Mouse (Mus musculus) heart, embryonic 16.5 days (tissue): ENCODE measurements around the gene Smim24. TPM values are rescaled to one million over a fixed set of nuclear protein-coding genes. Genes with fewer than 3 reads are reported as not detected.

Source experiments
- ATAC-seq: fragments of 200-750 bp; cut with Nextera tagmentation; replicated peaks from 2 replicates; pipeline ENCODE4 v1.8.0; 2017; ENCODE audit warnings: moderate number of reproducible peaks; ENCODE audit not compliant: insufficient read depth, low FRiP score; ENCODE audit errors: extremely low read depth
- H3K27ac ChIP-seq: fragments of 300-500 bp; sonication (generic); 2 replicates; pipeline ENCODE4 v1.5.1; 2014; ENCODE audit warnings: mild to moderate bottlenecking, low read length, control low read depth, moderate library complexity
- H3K27me3 ChIP-seq: fragments of 300-500 bp; sonication (generic); 2 replicates; pipeline ENCODE4 v1.6.1; 2014; ENCODE audit warnings: low read length, mixed read lengths; ENCODE audit not compliant: control insufficient read depth, insufficient read depth
- H3K36me3 ChIP-seq: fragments of 300-500 bp; sonication (generic); 2 replicates; pipeline ENCODE4 v1.6.1; 2014; ENCODE audit not compliant: control insufficient read depth, insufficient read depth
- H3K4me1 ChIP-seq: fragments of 300-500 bp; sonication (generic); 2 replicates; pipeline ENCODE4 v1.6.1; 2014; ENCODE audit warnings: low read length, mixed read lengths; ENCODE audit not compliant: control insufficient read depth, insufficient read depth
- H3K4me2 ChIP-seq: fragments of 300-500 bp; sonication (generic); 2 replicates; pipeline ENCODE4 v1.6.1; 2014; ENCODE audit warnings: low read depth, mild to moderate bottlenecking, control low read depth, low read length
- H3K4me3 ChIP-seq: fragments of 300-500 bp; sonication (generic); 2 replicates; pipeline ENCODE4 v1.5.1; 2014; ENCODE audit warnings: mild to moderate bottlenecking, control low read depth, low read length
- H3K9ac ChIP-seq: fragments of 300-500 bp; sonication (generic); 2 replicates; pipeline ENCODE4 v1.6.1; 2014; ENCODE audit warnings: low read length, control low read depth
- H3K9me3 ChIP-seq: fragments of 300-500 bp; sonication (generic); replicated peaks from 2 replicates; pipeline ENCODE4 v1.6.1; 2016; ENCODE audit warnings: low read length; ENCODE audit not compliant: control insufficient read depth
- WGBS: fragments of 180-500 bp; shearing (Covaris S2); extraction: QIAGEN DNeasy Blood & Tissue Kit; methylation state at CpG from one replicate; pipeline ENCODE4 v1.1.7; 2014; 5-methylcytosine and 5-hydroxymethylcytosine counted together
- polyA plus RNA-seq: library from polyadenylated mRNA; unstranded; fragments of >200 nt; fragmentation: Nextera tagmentation; extraction: Ambion mirVana; gene quantifications from 2 replicates; pipeline ENCODE4 v1.2.1, GENCODE M21; 2015

Gene Smim24
- 5.0 and 9.2 TPM in 2 replicates for polyA plus RNA-seq

DNA sequence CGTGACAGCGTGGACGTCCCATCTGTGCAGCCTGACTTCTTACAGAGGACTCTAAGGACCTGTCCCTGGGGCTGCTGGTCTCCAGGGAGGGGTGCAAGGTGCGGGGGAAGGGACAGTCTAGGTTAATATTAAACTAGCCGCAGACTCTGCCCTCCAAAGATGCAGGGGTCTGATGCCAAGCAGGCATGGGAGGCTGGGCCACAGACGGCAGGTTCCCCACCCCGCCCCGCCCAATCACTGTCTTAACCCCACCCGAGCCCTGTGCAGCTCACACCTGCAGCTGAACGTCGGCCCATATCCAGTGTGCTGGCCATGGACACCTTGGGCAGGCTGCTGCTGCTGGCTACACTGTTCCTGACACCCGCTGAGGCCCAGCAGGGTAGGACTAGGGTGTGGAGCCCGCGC is at the start of gene Smim24:
Smim24 (plus strand) TSS at position 271 of the 405 bp plus-strand sequence.
- peak within 1 kb of the TSS; percentile 74 for H3K4me2 ChIP-seq
- peak within 1 kb of the TSS; percentile 69 for H3K9ac ChIP-seq
- H3K27ac ChIP-seq, result peak within 1 kb of the TSS; percentile 49
- no peak for ATAC-seq
- H3K4me1 ChIP-seq, result peaks cover 13% of the 10 kb centered on the region
- H3K9me3 ChIP-seq, result no peaks in the 10 kb centered on the region
- peak within 1 kb of the TSS; percentile 46 for H3K4me3 ChIP-seq
- peaks cover 5% of the 10 kb centered on the region for H3K36me3 ChIP-seq
- no peaks in the 10 kb centered on the region for H3K27me3 ChIP-seq
- WGBS, result 56% methylated on average over 14 of the region's 14 CpGs

DNA sequence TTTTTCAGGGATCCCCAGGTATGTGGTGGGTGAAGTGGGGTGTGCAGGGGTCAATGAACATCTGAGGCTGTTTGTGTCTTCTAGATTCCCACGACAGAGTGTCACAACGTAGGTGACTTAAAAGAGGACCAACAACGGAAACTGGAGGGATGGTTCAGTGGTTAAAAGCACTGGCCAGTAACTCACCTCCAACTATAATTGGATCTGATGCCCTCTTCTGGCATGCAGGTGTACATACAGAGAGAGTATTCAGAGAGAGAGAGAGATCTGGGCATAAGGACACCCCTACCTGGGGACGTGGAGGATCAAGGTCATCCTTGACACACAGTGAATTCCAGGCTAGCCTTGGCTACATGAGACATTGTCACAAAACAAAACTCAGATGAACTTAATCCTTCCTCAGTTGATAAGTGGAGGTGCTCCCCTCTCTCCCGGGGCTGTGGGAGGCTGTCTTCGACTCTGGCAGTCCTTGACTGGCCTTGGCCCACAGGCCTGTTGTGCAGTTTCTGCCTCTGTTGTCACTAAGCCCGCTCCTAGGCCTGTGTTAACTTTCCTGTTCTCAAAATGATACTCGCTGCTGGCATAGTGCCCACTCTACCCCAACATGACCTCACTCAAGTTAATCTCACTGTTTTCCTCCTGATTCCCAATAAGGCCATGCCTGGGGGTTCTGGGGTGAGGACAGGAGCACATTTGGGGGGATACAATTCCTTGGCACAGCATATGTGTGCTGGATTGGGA is 48.3 kb upstream of the Smim24 start:
- Histone ChIP-seq H3K27ac (no peak overlapping the region), H3K27me3 (peaks cover 18% of the 10 kb centered on the region), H3K4me3 (no peak overlapping the region), H3K9ac (no peak overlapping the region), H3K4me2 (no peak overlapping the region), H3K36me3 (peaks cover 11% of the 10 kb centered on the region; the same call in 1 of the 2 replicates), H3K9me3 (no peaks in the 10 kb centered on the region), H3K4me1 (peaks cover 27% of the 10 kb centered on the region)
- ATAC-seq, result no peak
- WGBS, result 35% methylated on average over 8 of the region's 8 CpGs

DNA sequence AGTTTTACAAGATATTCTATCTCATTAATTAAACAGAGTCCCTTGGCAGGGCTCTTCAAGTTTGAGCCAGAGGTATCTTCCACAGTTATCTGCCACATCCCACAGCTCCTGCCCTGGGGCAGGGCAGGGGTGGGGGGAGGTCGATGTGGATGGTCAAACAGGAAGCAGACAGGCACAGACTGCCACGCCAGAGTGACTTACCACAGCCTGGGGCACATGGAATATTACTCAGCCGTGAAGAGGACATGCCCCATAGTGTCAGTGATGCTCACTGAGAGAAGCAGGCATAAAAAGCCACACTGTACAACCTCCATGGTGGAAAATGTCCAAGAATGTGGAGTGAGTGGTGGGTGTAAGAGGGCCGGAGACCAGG is 47.7 kb upstream of the Smim24 start:
- H3K36me3 ChIP-seq, result peaks cover 11% of the 10 kb centered on the region; the same call in 1 of the 2 replicates
- 77% methylated on average over 4 of the region's 4 CpGs for WGBS
- no peak for ATAC-seq
- no peak overlapping the region for H3K27ac ChIP-seq
- H3K4me2 ChIP-seq, result no peak overlapping the region
- peaks cover 29% of the 10 kb centered on the region for H3K4me1 ChIP-seq
- H3K4me3 ChIP-seq, result no peak overlapping the region
- peaks cover 18% of the 10 kb centered on the region for H3K27me3 ChIP-seq
- H3K9ac ChIP-seq, result no peak overlapping the region
- no peaks in the 10 kb centered on the region for H3K9me3 ChIP-seq

- peaks cover 31% of the 10 kb centered on the region for H3K4me1 ChIP-seq
- no peaks in the 10 kb centered on the region for H3K9me3 ChIP-seq
- 21% methylated on average over 54 of the region's 55 CpGs for WGBS
- peak overlapping the region; percentile 56 for H3K9ac ChIP-seq
- no peak for ATAC-seq
- peak overlapping the region; percentile 13 for H3K4me3 ChIP-seq
- peak overlapping the region; percentile 54 for H3K4me2 ChIP-seq
- peaks cover 11% of the 10 kb centered on the region; the same call in 1 of the 2 replicates for H3K36me3 ChIP-seq
- H3K27me3 ChIP-seq, result peaks cover 18% of the 10 kb centered on the region
- H3K27ac ChIP-seq, result 0 out of 2 replicates have a peak overlapping the region, but pooled peaks have one; percentile 21
Measured at GRCm38 (mm10) chr10:81346453-81347067, 46.3 kb upstream of the Smim24 start.

GRCm38 (mm10) chr10:81349146-81349545 is 43.7 kb upstream of the Smim24 start:
- ATAC-seq, result no peak
- peak overlapping the region; percentile 79 for H3K4me2 ChIP-seq

DNA sequence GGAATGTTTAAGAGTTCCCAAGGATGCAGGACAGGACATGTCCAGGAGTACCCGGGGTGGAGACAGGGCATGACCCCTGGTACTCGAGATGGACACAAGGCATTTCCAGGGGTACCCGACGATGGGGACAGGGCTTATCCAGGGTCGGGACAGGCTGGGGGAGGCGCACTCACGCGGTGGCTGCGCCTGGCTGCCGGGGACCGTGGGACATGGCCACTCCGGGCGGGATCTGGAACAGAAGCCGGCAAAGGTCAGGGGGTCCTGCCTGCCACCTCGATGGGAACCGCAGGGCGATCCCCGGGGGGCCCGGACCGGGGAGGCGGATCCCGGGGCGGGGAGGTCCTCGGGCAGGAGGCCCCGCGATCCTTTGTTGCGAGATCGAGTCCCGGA is 42.9 kb upstream of the Smim24 start:
- Histone ChIP-seq H3K27me3 (no peaks in the 10 kb centered on the region), H3K4me2 (peak overlapping the region; percentile 79), H3K9me3 (no peaks in the 10 kb centered on the region), H3K4me3 (peak overlapping the region; percentile 83), H3K4me1 (peaks cover 31% of the 10 kb centered on the region), H3K27ac (peak overlapping the region; percentile 89), H3K9ac (peak overlapping the region; percentile 94), H3K36me3 (peaks cover 11% of the 10 kb centered on the region; the same call in 1 of the 2 replicates)
- under 1% methylated on average over 26 of the region's 29 CpGs for WGBS
- ATAC-seq, result no peak; the same call in 1 of the 2 replicates

More at GRCm38 (mm10) chr10:81349146-81349545, 43.7 kb upstream of the Smim24 start:
- Histone ChIP-seq H3K9me3 (no peaks in the 10 kb centered on the region), H3K27ac (peak overlapping the region; percentile 89), H3K4me1 (peaks cover 31% of the 10 kb centered on the region), H3K4me3 (peak overlapping the region; percentile 83), H3K9ac (peak overlapping the region; percentile 94), H3K27me3 (no peaks in the 10 kb centered on the region), H3K36me3 (peaks cover 11% of the 10 kb centered on the region; the same call in 1 of the 2 replicates)
- WGBS, result 9% methylated on average over 12 of the region's 12 CpGs

DNA sequence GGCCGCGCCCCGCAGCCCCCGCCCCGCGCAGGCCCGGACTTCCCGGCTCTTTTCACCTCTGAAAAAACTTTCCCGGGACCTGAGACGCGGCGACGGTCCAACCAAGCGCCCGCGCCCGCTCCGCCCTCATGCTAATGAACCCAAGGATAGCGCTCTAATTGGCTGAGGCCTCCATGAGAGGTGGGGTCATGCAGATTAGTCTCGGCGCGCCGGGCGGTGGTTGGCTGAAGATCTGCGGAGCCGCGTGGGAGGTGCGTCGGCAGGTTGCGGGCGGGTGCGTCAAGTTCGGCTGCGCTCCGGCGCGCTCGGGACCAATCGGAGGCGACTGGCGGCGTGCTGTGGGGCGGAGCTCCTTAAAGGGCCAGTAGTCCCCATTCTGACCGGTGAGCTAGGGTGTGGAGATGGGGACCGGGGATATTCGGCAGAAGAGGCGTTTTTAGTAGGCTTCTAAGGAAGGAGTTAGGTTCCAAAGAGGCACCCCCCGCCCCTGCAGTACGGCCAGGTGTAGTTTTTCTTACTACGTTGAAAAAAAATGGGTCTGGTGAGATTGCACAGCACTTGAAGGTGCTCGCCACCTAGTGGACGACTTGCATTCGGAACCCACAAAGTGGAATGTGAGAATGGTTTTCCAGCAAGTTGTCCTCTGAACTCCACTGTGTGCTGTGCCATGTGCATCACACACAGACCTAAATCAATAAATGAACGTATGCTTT is 42.3 kb upstream of the Smim24 start, which contains the start of gene Hmg20b:
Hmg20b (minus strand) TSS at position 130 of the 713 bp plus-strand sequence.
- Histone ChIP-seq H3K4me2 (peak within 1 kb of the TSS; percentile 79), H3K9me3 (no peaks in the 10 kb centered on the region), H3K9ac (peak within 1 kb of the TSS; percentile 94), H3K4me3 (peak within 1 kb of the TSS; percentile 83), H3K27ac (peak within 1 kb of the TSS; percentile 89), H3K36me3 (peaks cover 11% of the 10 kb centered on the region; the same call in 1 of the 2 replicates), H3K4me1 (peaks cover 31% of the 10 kb centered on the region), H3K27me3 (no peaks in the 10 kb centered on the region)
- under 1% methylated on average over 54 of the region's 54 CpGs for WGBS
- peak; percentile 93 for ATAC-seq

- Histone ChIP-seq H3K4me2 (0 out of 2 replicates have a peak overlapping the region, but pooled peaks have one; percentile 15), H3K9me3 (no peaks in the 10 kb centered on the region), H3K27ac (peak overlapping the region; percentile 42; the same call in 1 of the 2 replicates), H3K27me3 (no peaks in the 10 kb centered on the region), H3K4me1 (peaks cover 28% of the 10 kb centered on the region), H3K4me3 (no peak overlapping the region), H3K9ac (no peak overlapping the region), H3K36me3 (peaks cover 11% of the 10 kb centered on the region; the same call in 1 of the 2 replicates)
- ATAC-seq, result no peak
- 17% methylated on average over 9 of the region's 9 CpGs for whole genome bisulfite sequencing
Measured at GRCm38 (mm10) chr10:81351678-81352291, 41.1 kb upstream of the Smim24 start.
